Mouse (Mus musculus): ENCODE measurements around the gene Top1. TPM values are rescaled to one million over a fixed set of nuclear protein-coding genes. Genes with fewer than 3 reads are reported as not detected.

The Top1 gene
- total and polyA plus RNA-seq, 2 experiments from 2014 or later, result 31.1 to 52.2 TPM

DNA sequence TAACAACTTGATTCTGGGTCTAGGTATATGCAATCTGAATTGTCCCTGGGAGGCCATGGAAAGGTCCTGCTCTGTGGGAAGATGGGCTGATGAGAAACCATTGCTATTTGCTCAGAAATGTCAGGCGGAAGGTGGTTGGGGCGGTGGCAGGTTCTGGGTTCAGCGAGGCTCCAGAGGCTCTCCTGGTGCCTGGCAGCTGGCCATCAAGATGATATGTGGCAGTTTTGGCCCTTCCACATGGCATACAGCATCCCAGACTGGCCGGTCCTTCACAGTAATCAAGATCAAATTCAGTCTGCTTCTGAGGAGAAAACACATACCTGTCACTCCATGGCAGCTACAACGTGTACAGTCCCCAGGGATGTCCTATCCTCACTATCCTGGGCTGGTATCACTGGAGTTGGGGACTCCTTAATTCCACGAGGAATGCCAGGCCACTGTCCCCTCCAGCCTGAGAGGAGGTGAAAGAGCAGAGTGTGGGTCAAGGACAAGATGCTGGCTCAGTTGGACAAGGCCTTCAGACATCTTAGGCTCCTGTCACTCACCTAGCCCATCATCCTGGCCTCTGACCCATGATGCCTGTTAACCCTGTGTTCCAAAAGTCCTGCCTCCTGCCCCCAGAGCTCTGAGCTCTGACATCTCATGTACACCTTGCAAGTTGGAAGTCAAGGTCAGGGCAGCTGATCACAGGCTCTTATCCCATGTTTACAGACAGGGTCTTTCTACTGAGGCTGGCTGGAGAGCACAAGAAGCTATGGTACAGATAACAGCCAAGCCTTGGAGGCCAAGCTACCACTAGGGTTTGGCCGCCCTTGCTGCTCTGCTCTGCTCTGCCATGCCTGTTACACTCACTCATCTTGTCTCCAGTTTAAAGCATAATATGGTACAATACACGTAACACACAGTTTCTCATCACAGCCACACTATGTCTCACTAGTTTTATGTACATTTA lies 125.9 kb downstream of the Top1 start:
- Histone ChIP-seq H3K4me1 (ENCODE audit: insufficient read depth, low read length) (no peaks in the 10 kb centered on the region), H3K4me2 (ENCODE audit: low read depth, low read length, poor library complexity, severe bottlenecking) (no peak overlapping the region), H3K27ac (ENCODE audit: low read depth, low read length) (no peak overlapping the region), H3K9ac (replicated peaks; ENCODE audit: low read length, poor library complexity, severe bottlenecking) (no peak overlapping the region), H3K4me3 (ENCODE audit: low read depth, low read length) (no peak overlapping the region), H3K36me3 (ENCODE audit: insufficient read depth, low read length) (no peaks in the 10 kb centered on the region), H3K9me3 (ENCODE audit: low read length) (no peaks in the 10 kb centered on the region), H3K27me3 (ENCODE audit: insufficient read depth, low read length) (no peaks in the 10 kb centered on the region)
- WGBS, result 89% methylated on average over 8 of the region's 8 CpGs
- DNase-seq (ENCODE audit: low spot score) (no peak), ATAC-seq (ENCODE audit: low FRiP score) (no peak)
- no peak for TF ChIP-seq CTCF (IDR thresholded peaks at IDR 0.05)

Small RNA genes within 50 kb of the gene (microRNA-seq; reads per million reads assigned to microRNA genes)
- not detected for gene Gm23968 (ENCODE audit: borderline number of aligned reads)

Other genes starting within 250 kb of the Top1 start
- gene Plcg1, start 85.4 kb downstream of the Top1 start, total RNA-seq (2014; rRNA removed), result 88.7 and 134 TPM in 2 replicates
- 38.0 and 45.2 TPM in 2 replicates for gene Plcg1, start 85.4 kb downstream of the Top1 start, polyA plus RNA-seq (2015; fragmentation: Nextera tagmentation; extraction: Ambion mirVana)
- gene Zhx3, start 227.1 kb downstream of the Top1 start, total RNA-seq (2014; rRNA removed), result 43.9 and 63.9 TPM in 2 replicates
- gene Zhx3, start 227.1 kb downstream of the Top1 start, polyA plus RNA-seq (2015; fragmentation: Nextera tagmentation; extraction: Ambion mirVana), result 17.3 and 18.7 TPM in 2 replicates
- 1.1 and 3.7 TPM in 2 replicates for gene Lpin3, start 234.8 kb downstream of the Top1 start, total RNA-seq (2014; rRNA removed)
- 0.38 and 0.55 TPM in 2 replicates for gene Lpin3, start 234.8 kb downstream of the Top1 start, polyA plus RNA-seq (2015; fragmentation: Nextera tagmentation; extraction: Ambion mirVana)